Mouse (Mus musculus): ENCODE data around the gene Rps15.

DNA sequence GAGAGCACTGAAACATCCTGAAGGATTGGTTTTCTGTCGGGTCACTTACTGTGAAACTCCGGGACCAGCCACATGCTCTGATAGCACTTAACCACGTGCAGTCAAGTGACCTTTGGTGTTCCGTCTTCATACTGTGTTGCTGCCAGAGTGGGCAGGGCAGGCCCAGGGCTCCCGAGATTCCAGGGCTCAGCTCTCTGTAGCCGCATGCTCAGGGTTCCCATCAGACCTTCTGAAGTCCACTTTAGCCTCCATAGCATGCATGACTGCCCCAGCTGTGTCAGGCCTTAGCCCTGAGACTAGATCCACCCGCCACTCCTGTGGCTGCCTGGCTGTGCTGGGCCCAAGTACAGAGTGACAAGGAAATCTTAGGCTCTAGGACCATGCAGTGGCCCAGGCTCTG lies 10.9 kb upstream of the Rps15 start:
- TF ChIP-seq KAT2A (IDR thresholded peaks at IDR 0.05; ENCODE audit: insufficient replicate concordance, low read length) (no peak), CTCF (conservative IDR thresholded peaks at IDR 0.05 in 1 of 2, IDR thresholded peaks at IDR 0.05 in 1 of 2; ENCODE audit: low read depth in 2 of 2, low read length in 2 of 2) (no peak), POLR2A (IDR thresholded peaks at IDR 0.05; ENCODE audit: low read depth, low read length) (no peak), RCOR1 (conservative IDR thresholded peaks at IDR 0.05; ENCODE audit: low read depth, low read length) (no peak), POLR2AphosphoS2 (IDR thresholded peaks at IDR 0.05; ENCODE audit: low read depth, low read length) (no peak), USF2 (conservative IDR thresholded peaks at IDR 0.05; ENCODE audit: low read depth, low read length) (no peak), ZKSCAN1 (IDR thresholded peaks at IDR 0.05; ENCODE audit: borderline replicate concordance, low read depth, low read length) (no peak), TBP (conservative IDR thresholded peaks at IDR 0.05; ENCODE audit: low read depth, low read length) (no peak)
